Mouse (Mus musculus): ENCODE measurements around the gene Tmprss15. TPM values are rescaled to one million over a fixed set of nuclear protein-coding genes. Genes with fewer than 3 reads are reported as not detected.

The Tmprss15 gene
- polyA plus RNA-seq, 1 experiment from 2014 or later, result not detected

DNA sequence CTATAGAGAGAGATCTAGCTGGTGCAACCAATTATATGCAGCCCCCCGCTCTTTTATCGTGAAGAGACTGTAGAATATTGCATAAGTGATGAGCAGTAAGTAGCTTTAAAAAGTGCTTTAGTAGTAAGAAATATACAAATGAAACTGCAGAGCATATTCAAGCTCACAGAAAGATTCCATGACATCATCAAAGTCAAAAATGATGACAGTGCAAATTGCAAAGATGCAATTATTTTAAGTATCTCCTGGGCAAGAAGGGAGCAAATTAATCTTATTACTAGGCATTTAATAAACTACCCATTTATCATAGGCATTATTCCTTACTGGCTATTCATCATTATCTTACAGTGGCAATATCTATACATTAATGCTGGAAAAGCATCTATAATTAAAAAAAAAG is 156.6 kb downstream of the Tmprss15 start:
- Histone ChIP-seq H3K9ac (ENCODE audit: low read depth, low read length) (no peak overlapping the region), H3K4me1 (ENCODE audit: control insufficient read depth, insufficient read depth, low read length) (0 out of 2 replicates have a peak, but pooled peaks cover 7% of the 10 kb centered on the region), H3K9me3 (replicated peaks; ENCODE audit: control insufficient read depth, low read length) (no peaks in the 10 kb centered on the region), H3K27me3 (ENCODE audit: control insufficient read depth, insufficient read depth, low read length) (peaks cover 12% of the 10 kb centered on the region; the same call in 1 of the 2 replicates), H3K4me3 (ENCODE audit: low read depth, low read length) (no peak overlapping the region), H3K27ac (ENCODE audit: low read depth, low read length) (no peak overlapping the region), H3K4me2 (no peak overlapping the region), H3K36me3 (ENCODE audit: control insufficient read depth, insufficient read depth, low read length) (no peaks in the 10 kb centered on the region)
- no peak for ATAC-seq (replicated peaks; ENCODE audit: insufficient number of reproducible peaks, low FRiP score, low TSS enrichment)
- WGBS (ENCODE audit: insufficient replicate concordance), result 93% methylated on average over 2 of the region's 2 CpGs

DNA sequence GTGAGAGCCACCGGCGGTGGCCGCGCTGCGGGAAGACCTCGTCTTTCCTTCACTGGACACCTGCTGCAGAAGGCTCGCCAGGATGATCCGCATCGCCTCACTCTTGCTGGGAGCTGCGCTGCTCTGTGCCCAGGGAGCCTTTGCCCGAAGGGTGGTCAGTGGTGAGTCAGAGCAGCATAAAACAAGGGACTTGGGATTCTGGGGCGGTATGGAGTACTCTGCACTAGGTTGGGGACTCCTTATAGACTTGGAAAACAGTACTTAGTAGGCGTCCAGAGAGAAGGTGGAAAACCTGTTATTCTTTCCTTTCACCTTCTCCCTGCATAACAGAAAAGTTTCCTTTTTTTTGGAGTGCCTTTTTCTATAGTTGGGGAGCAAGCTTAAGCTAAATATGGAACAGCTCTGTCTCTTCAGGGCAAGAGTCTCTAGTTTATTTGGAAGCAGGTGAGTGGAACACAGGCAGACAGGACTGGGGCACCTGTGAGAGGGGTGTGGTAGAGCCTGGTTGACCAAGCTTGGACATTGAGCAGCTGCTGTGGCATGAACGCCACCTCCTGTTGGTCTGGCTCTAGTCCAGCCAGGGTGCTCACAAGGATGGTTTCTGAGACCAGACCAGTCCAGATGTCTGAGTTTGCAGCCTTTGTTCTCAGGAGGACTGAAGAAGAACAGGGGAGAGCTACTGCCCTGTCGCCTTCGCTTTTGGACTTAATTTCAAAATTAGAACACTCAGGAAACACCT is 159.4 kb downstream of the Tmprss15 start:
- Histone ChIP-seq H3K9ac (ENCODE audit: low read depth, low read length) (peak overlapping the region; percentile 60), H3K36me3 (ENCODE audit: control insufficient read depth, insufficient read depth, low read length) (no peaks in the 10 kb centered on the region), H3K27me3 (ENCODE audit: control insufficient read depth, insufficient read depth, low read length) (peaks cover 12% of the 10 kb centered on the region; the same call in 1 of the 2 replicates), H3K4me3 (ENCODE audit: low read depth, low read length) (peak overlapping the region; percentile 53), H3K4me1 (ENCODE audit: control insufficient read depth, insufficient read depth, low read length) (0 out of 2 replicates have a peak, but pooled peaks cover 7% of the 10 kb centered on the region), H3K27ac (ENCODE audit: low read depth, low read length) (no peak overlapping the region), H3K4me2 (peak overlapping the region; percentile 94), H3K9me3 (replicated peaks; ENCODE audit: control insufficient read depth, low read length) (no peaks in the 10 kb centered on the region)
- ATAC-seq (replicated peaks; ENCODE audit: insufficient number of reproducible peaks, low FRiP score, low TSS enrichment), result no peak
- 10% methylated on average over 16 of the region's 16 CpGs for WGBS (ENCODE audit: insufficient replicate concordance)

DNA sequence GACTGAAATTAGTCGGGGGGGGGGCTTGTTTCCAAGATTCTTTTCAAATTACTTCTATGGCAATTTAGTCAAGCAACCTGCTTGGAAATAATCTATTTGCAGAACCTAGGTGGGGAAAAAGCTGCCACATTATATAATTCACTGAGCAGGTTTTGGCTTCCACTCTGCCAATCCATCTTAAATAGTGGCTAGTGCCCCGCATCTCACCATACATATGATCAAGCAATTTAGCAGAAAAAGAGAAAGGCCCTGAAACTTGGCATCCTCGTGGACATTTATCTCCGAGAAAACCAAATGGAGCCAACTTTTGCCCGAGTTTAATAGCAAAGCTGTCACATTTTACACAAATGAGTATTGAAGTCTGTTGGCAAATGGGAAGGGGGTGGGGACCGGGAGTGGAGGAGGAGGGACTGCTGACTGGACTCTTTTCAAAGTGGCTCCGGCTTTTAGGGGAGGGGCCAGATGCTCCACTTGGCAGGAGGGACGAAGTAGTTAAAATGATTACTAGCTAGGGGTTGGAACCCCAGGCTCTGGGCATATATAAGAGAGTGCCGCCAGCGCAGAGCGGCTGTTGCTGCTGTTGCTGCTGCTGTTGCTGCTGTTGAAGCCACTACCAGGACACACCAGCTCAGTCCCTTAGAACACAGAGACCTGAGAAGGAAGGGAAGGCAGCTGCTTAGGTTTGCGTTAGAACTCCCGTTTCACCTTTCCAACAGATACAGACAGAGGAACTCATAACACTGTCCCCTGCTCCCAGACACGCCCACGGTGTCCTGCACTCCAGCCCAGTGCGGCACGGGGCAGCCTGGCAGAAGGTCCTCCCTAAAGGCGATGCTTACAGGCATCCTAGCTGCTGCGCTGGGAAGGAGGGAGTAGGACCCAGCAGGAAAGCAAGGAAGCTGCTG is 160.3 kb downstream of the Tmprss15 start, which contains the start of gene Chodl:
Chodl (plus strand) TSS at position 567 of the 905 bp plus-strand sequence.
- H3K9me3 ChIP-seq (replicated peaks; ENCODE audit: control insufficient read depth, low read length), result no peaks in the 10 kb centered on the region
- peak within 1 kb of the TSS; percentile 94 for H3K4me2 ChIP-seq
- H3K4me1 ChIP-seq (ENCODE audit: control insufficient read depth, insufficient read depth, low read length), result 0 out of 2 replicates have a peak, but pooled peaks cover 7% of the 10 kb centered on the region
- ATAC-seq (replicated peaks; ENCODE audit: insufficient number of reproducible peaks, low FRiP score, low TSS enrichment), result peak; percentile 73
- peak within 1 kb of the TSS; percentile 60 for H3K9ac ChIP-seq (ENCODE audit: low read depth, low read length)
- peaks cover 12% of the 10 kb centered on the region; the same call in 1 of the 2 replicates for H3K27me3 ChIP-seq (ENCODE audit: control insufficient read depth, insufficient read depth, low read length)
- no peaks in the 10 kb centered on the region for H3K36me3 ChIP-seq (ENCODE audit: control insufficient read depth, insufficient read depth, low read length)
- H3K27ac ChIP-seq (ENCODE audit: low read depth, low read length), result no peak within 1 kb of the TSS
- H3K4me3 ChIP-seq (ENCODE audit: low read depth, low read length), result peak within 1 kb of the TSS; percentile 53
- WGBS (ENCODE audit: insufficient replicate concordance), result 14% methylated on average over 19 of the region's 19 CpGs

- H3K4me1 ChIP-seq (ENCODE audit: control insufficient read depth, insufficient read depth, low read length), result no peaks in the 10 kb centered on the region
- no peak overlapping the region for H3K9ac ChIP-seq (ENCODE audit: low read depth, low read length)
- ATAC-seq (replicated peaks; ENCODE audit: insufficient number of reproducible peaks, low FRiP score, low TSS enrichment), result no peak
- WGBS (ENCODE audit: insufficient replicate concordance), result 68% methylated on average over 5 of the region's 5 CpGs
- no peak overlapping the region for H3K4me3 ChIP-seq (ENCODE audit: low read depth, low read length)
- H3K27me3 ChIP-seq (ENCODE audit: control insufficient read depth, insufficient read depth, low read length), result no peaks in the 10 kb centered on the region
- H3K27ac ChIP-seq (ENCODE audit: low read depth, low read length), result no peak overlapping the region
- no peak overlapping the region for H3K4me2 ChIP-seq
- no peaks in the 10 kb centered on the region for H3K36me3 ChIP-seq (ENCODE audit: control insufficient read depth, insufficient read depth, low read length)
- H3K9me3 ChIP-seq (replicated peaks; ENCODE audit: control insufficient read depth, low read length), result no peaks in the 10 kb centered on the region
Measured at GRCm38 (mm10) chr16:78922644-78923043, 168.3 kb downstream of the Tmprss15 start.

Other genes starting within 250 kb of the Tmprss15 start
- 0.25 and 0.52 TPM in 2 replicates for gene Chodl, start 160.1 kb downstream of the Tmprss15 start, polyA plus RNA-seq (2014; fragmentation: Nextera tagmentation; extraction: Ambion mirVana)

Measured in heart, embryonic 11.5 days (tissue).